Mouse (Mus musculus) layer of hippocampus, adult 9-10 months (tissue): ENCODE results near the gene Rps12-ps3.

Experiments used
- DNase-seq: peaks from one replicate; pipeline ENCODE4 v3.0.0; 2022; ENCODE audit warnings: low spot score

The Rps12-ps3 gene

GRCm38 (mm10) chr19:59321990-59322389 is at the start of gene Rps12-ps3:
Gene Rps12-ps3 (plus strand): TSS chr19:59322290.
- no peak for DNase-seq

DNA sequence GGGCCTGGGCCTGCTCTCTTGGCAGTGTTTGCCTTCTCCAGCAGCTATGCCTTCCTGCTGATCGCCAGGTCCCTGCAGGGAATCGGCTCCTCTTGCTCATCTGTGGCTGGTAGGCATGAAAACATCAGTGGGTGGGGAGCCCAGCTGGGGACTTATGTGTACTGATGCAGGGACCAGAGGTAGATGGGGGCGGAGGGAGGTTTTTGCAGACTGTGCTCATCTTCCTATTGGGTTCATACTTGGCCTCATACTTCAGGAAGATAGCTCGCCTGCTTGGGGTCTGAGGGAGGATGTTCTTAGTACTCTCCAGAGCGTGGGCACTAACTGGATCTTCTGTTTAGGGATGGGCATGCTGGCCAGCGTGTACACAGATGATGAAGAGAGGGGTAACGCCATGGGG is 48.9 kb upstream of the Rps12-ps3 start:
- DNase-seq, result no peak

DNA sequence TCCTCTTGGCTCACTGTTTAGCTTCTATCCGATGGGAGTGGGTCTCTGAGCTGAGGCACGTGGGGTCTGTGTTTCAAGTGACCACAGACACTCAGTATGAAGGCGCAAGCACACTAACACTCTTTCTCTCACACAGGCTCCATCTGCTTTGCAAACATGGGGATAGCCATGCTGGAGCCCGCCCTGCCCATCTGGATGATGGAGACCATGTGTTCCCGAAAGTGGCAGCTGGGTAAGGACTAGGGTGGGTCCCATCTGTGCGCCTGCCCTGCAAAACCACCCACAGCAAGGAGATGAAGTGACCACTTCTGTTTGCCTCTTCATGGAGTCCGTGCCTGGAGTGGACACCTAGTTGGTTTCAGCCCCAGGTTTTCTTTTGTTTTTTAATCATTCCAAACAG is 45.7 kb upstream of the Rps12-ps3 start:
- DNase-seq, result no peak

DNA sequence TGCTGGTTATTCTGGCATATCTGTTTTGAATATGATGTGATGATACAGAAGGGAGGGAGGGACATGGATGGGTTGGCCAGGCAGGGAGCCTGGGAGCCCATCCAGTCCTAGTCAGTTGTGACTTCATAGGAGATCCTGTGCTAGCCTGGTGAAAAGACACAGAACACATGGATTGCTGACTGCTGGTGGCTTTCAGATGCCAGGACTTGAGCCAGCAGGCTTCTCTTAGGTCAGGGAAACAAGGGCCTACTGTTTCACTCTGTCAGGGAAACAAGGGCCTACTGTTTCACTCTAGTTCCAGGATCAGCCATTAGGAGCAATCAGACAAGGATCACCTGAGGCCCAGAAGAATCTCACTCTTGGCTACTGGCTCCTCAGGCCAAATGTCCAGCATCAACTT is 41.2 kb upstream of the Rps12-ps3 start:
- no peak for DNase-seq

GRCm38 (mm10) chr19:59282001-59282400 is 40.1 kb upstream of the Rps12-ps3 start:
- no peak for DNase-seq

GRCm38 (mm10) chr19:59289042-59289441 is 33.0 kb upstream of the Rps12-ps3 start:
- no peak for DNase-seq

DNA sequence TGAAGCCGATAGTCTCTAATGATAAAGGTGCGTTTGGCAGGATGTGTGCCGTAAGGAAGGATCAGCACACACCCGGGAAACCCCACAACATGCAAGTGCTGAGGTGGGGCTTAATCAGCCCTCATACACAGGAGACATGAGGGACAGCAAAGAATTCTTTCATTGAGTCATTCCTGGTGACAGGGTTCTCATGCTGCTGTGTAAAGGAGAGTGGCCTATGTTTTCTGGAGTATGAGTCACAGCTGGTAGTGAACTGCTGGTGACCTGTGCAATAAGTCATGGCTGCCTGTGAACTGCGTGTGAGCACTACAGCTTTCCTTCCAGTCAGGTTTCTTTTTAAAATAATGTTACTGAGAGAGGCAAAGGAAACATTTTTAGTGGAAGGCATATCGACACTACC is 32.3 kb upstream of the Rps12-ps3 start:
- DNase-seq, result no peak

GRCm38 (mm10) chr19:59292183-59292839 is 29.8 kb upstream of the Rps12-ps3 start:
- DNase-seq, result no peak

DNA sequence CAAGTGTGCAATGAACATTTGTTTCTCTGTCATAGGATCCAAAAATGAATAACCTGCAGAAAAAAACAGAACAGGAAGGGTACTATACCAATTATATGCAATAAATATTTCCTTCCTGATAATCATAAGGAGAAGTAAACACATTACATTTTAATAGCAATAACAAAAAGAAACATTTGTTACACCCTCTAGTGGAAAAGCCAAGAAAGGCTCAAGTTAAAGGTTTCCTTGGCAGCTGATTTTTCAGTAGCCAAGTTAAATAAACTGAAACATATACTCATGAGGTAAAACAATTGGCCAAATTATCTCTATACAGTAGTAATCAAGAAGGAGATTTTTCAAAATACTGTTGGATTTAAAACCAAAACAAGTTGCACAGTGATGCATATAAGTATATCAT is 6.8 kb upstream of the Rps12-ps3 start:
- DNase-seq, result no peak

DNA sequence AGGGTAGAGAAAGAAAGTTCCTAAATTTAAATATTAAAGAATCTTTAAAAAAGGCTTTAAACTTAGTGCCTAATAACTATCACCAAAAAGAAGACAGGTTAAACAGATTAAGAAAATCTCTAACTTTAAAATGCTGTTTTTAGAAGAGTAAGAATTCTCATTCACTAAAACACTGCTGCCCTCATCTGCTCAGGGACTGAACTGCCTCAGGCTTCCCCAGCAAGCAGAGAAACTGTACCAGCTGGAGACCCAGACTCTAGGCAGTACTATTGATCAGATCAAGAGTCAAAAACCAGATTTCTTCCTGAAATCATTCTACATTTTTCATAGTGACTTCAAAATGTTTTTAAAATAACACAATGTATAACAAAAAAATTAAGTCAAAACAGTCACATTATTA is 5.5 kb upstream of the Rps12-ps3 start:
- peak; percentile 27 for DNase-seq

GRCm38 (mm10) chr19:59330816-59331225 is 8.7 kb downstream of the Rps12-ps3 start:
- no peak for DNase-seq

GRCm38 (mm10) chr19:59336655-59337054 is 14.6 kb downstream of the Rps12-ps3 start:
- no peak for DNase-seq

DNA sequence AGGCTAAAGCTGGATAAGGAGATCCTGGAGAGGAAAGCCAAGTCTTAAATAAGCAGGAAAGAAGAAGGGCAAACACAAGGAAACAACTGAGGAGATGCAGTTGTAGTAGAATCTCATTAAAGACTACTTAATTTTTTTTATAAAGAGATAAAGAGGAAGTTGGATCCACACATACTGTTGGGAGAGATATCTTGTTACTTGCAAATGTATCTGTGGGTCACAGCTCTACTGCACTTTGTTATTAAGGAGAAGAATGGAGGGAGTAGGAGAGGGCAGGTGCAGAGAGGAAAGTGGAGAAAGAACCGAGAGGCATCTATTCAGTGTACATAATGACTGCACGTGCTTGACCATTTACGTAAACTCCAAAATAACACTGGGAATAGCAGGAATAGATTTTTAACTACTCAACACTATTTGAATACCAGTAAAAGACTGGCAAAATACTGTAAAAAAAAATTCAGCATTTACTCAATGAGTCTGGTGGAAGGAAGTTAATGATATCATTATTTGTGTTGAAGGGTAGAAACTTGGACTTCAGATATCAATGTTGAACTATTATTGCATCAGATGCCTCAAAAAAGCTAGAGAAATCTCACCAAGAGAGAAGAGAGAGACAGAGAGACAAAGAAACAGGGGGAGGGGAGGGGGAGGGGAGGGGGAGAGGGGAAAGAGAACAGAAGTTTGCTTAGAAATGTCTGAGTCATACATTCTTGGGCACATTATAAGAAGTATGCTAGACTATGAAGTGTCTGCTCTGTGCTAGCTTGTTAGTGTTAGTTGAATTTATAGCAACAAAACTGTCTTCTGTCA is 16.0 kb downstream of the Rps12-ps3 start:
- DNase-seq, result no peak

DNA sequence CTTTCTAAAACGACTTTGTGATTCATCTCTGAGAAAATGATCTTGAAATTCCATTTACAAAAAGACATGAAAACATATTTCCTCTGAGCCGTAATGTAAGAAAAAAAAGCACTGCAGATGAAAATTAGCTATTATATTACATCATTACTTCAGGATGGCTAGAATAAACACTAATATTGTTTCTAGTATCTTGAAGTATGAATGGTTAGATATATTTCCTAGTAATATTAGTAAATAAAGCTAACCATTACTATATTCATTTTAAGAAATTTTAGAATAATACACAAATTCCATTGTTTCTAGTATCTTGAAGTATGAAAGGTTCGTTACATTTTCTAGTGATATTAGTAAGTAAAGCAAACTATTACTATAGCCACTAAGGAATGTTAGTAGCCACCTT is 17.8 kb downstream of the Rps12-ps3 start:
- DNase-seq, result no peak

GRCm38 (mm10) chr19:59342964-59343363 is 20.9 kb downstream of the Rps12-ps3 start:
- DNase-seq, result no peak

DNA sequence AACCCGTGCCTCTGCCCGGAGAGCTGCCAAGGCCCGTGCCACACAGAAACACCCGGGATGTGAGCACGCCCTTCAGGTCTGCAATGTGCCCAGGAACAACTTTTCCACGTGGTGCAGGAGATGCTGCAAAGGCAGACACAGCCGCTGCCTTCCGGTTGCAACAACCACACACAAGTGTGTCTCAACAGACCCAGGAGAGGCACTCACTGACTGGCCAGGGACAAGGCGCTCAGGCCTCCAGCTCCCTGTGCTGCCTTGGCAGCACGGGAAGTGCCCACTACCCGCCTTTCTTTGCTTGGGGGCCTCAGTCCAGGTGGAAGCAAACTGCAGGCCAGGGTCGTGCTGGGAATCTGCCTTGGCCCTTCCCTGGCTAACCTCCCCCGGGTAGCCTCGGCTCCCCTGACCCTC is 22.2 kb downstream of the Rps12-ps3 start:
- no peak for DNase-seq

DNA sequence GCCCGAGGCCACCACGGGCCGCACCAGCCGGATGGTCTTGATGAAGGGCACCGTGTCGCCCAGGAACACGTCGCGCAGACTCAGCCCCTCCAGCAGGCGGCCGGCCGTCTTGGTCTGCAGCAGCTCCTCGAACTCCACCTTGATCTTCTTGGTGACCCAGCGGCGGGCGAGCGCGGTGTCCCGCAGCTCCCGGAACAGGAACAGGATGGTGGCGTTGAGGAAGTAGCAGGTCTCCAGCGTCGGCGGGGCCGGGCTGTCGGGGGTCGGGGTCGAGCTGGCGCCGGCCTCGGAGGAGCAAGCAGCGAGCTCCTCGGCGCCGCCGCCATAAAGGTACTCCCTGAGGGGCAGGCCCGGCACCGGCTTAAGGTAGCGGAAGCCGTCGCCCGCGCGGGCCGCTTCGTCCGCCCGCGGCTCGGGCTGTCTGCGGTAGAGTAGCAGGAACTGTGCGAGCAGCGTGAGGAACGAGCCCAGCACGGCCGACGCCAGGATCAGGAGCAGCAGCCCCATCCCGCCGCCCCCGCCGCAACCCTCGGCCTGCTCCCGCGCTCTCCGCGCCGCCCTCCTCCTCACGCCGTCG is 23.1 kb downstream of the Rps12-ps3 start:
- no peak for DNase-seq

GRCm38 (mm10) chr19:59345658-59346283 is 23.7 kb downstream of the Rps12-ps3 start, which contains the start of gene Pdzd8:
Gene Pdzd8 (minus strand): TSS chr19:59345780.
- DNase-seq, result peak; percentile 46

GRCm38 (mm10) chr19:59346325-59346724 is 24.2 kb downstream of the Rps12-ps3 start:
- no peak for DNase-seq

DNA sequence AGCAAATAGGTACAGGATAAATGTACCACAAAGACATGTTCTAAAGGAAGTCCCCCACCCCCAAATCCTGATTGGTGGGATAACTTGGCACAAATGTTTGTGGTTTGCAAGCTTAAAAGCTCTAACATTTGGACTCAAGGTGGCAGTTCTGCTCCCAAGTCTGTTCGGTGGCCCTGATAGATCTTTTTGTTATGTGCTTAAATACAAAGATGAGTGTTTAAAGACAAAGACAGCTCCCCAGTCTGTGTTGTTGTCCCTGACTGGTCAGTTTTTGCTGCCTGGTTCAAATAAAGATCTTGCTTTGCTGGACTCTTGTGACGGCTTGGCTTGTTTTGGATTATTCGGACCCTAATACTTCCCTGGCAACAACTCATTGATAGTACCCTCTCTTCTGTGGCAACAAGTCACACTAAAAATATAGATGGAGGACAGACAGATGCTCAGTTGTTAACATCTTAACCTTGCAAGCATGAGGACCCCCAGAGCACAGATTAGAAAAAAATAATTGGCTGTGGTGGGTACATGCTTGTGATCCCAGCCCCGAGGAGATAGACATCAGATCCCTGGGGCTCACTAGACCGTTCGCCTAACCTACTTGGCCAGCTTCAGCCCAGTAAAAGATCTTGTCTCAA is 27.4 kb downstream of the Rps12-ps3 start:
- no peak for DNase-seq

- DNase-seq, result no peak
These were observed 28.3 kb downstream of the Rps12-ps3 start for GRCm38 (mm10) chr19:59350273-59350903.
